Mouse (Mus musculus) forebrain, embryonic 15.5 days (tissue): ENCODE data around the gene Ntrk1. TPM values are rescaled to one million over a fixed set of nuclear protein-coding genes. Genes with fewer than 3 reads are reported as not detected.
"Not testable (repeated sequence)": the region's sequence is repeated elsewhere in the genome, so short reads cannot be mapped to it uniquely, and the experiment has no call there.

Experiments
- ATAC-seq: fragments of 200-750 bp; cut with Nextera tagmentation; replicated peaks from 2 replicates; pipeline ENCODE4 v1.8.0; 2017; ENCODE audit warnings: mild to moderate bottlenecking, moderate TSS enrichment, moderate library complexity
- H3K27ac ChIP-seq: fragments of 300-500 bp; sonication (generic); replicated peaks from 2 replicates; pipeline ENCODE4 v1.5.1; 2015; ENCODE audit warnings: mild to moderate bottlenecking, inconsistent platforms
- H3K27me3 ChIP-seq: fragments of 300-500 bp; sonication (generic); 2 replicates; pipeline ENCODE4 v1.6.1; 2015; ENCODE audit warnings: inconsistent platforms
- H3K36me3 ChIP-seq: fragments of 300-500 bp; sonication (generic); 2 replicates; pipeline ENCODE4 v1.6.1; 2015; ENCODE audit warnings: mild to moderate bottlenecking, inconsistent platforms
- H3K4me1 ChIP-seq: fragments of 300-500 bp; sonication (generic); 2 replicates; pipeline ENCODE4 v1.6.1; 2015; ENCODE audit warnings: inconsistent platforms
- H3K4me2 ChIP-seq: fragments of 300-500 bp; sonication (generic); replicated peaks from 2 replicates; pipeline ENCODE4 v1.6.1; 2015; ENCODE audit warnings: mild to moderate bottlenecking, inconsistent platforms
- H3K4me3 ChIP-seq: fragments of 300-500 bp; sonication (generic); 2 replicates; pipeline ENCODE4 v1.5.1; 2015; ENCODE audit warnings: mild to moderate bottlenecking, inconsistent platforms
- H3K9ac ChIP-seq: fragments of 300-500 bp; sonication (generic); replicated peaks from 2 replicates; pipeline ENCODE4 v1.6.1; 2015; ENCODE audit warnings: mild to moderate bottlenecking, inconsistent platforms
- H3K9me3 ChIP-seq: fragments of 300-500 bp; sonication (generic); 2 replicates; pipeline ENCODE4 v1.6.1; 2016; ENCODE audit warnings: inconsistent platforms
- WGBS: fragments of 180-500 bp; shearing (Covaris S2); methylation state at CpG from one replicate; pipeline ENCODE4 v1.1.7; 2015; ENCODE audit warnings: mixed read lengths; 5-methylcytosine and 5-hydroxymethylcytosine counted together
- polyA plus RNA-seq: library from polyadenylated mRNA; unstranded; fragments of >200 nt; fragmentation: Nextera tagmentation; extraction: Ambion mirVana; gene quantifications from 2 replicates; pipeline ENCODE4 v1.2.1, GENCODE M21; 2015

Ntrk1 gene
- polyA plus RNA-seq: 1.0 and 1.3 TPM in 2 replicates

DNA sequence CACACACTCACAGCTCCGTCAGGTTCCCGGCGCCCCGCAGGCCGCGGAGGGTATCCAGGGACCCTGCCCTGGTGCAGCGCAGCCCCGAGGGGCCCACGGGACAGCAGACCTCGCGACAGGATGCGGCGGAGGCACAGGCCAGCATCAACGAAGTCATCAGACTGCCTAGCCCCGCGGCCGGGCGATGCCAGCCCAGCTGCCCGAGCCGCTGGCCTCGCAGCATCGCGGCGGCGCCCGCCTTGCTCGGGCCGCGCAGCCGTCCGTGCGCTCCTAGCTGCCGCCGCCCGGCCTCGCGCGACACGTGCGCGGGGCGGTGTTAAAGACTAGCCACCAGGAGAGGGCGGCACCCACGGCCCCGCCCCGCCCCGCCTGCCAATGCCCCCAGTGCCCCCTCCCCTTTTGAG is at the start of gene Ntrk1:
Gene Ntrk1 (minus strand): TSS at position 241 of the 404 bp plus-strand sequence.
- 0 out of 2 replicates have a peak within 1 kb of the TSS, but pooled peaks have one; percentile 11 for H3K9ac ChIP-seq

DNA sequence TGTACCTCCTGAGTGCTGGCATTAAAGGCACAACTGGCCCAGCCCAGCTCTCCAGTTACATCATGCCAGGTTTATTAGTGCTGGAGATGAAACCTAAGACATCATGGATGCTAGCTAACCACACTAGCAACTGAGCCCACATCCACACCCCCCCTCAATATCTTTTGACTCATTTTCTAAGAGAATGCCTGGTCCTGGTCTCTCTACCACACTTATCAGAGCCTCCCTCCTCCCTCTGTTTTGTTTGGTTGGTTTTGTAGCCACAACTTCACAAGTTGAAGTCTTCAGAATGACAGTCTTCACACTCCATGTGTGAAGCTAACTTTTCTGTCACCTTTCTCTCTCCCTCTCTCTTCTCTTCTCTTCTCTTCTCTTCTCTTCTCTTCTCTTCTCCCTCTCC is 45.9 kb upstream of the Ntrk1 start:
- Histone ChIP-seq H3K27me3 (no peaks in the 10 kb centered on the region), H3K27ac (no peak overlapping the region), H3K4me1 (no peaks in the 10 kb centered on the region), H3K9ac (no peak overlapping the region), H3K4me2 (no peak overlapping the region), H3K4me3 (no peak overlapping the region), H3K36me3 (no peaks in the 10 kb centered on the region), H3K9me3 (no peaks in the 10 kb centered on the region)
- ATAC-seq: no peak

More for the DNA sequence above, at the start of gene Ntrk1:
- Histone ChIP-seq H3K9me3 (no peaks in the 10 kb centered on the region), H3K27ac (no peak within 1 kb of the TSS), H3K36me3 (no peaks in the 10 kb centered on the region), H3K4me2 (peak within 1 kb of the TSS; percentile 48), H3K27me3 (peaks cover 77% of the 10 kb centered on the region), H3K4me3 (peak within 1 kb of the TSS; percentile 33), H3K4me1 (peaks cover 19% of the 10 kb centered on the region)
- peak; percentile 49; the same call in 1 of the 2 replicates for ATAC-seq
- WGBS: under 1% methylated on average over 41 of the region's 47 CpGs

DNA sequence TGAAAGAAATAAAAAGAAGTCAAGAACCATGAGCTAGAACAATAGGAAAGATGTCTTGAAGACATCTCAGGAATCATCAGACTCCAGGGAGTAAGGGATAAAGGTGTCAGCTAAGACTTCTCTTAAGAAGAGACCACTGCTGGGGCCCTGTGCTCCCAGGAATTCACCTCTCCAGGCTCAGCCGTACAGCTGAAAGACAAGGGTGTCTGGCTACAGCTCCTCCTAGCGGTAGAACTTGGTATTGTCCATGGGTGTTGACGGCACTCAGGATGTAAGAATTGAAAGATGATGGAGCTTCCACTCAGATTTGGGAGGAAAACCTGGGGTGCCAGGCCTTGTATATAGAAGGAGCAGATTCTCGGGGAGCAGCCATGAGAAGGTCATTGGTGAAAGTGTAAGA is 43.7 kb upstream of the Ntrk1 start:
- no peaks in the 10 kb centered on the region for H3K36me3 ChIP-seq
- no peak overlapping the region for H3K4me2 ChIP-seq
- H3K9me3 ChIP-seq: no peaks in the 10 kb centered on the region
- no peak overlapping the region for H3K4me3 ChIP-seq
- 3% methylated on average over 4 of the region's 4 CpGs for WGBS
- no peak for ATAC-seq
- no peak overlapping the region for H3K27ac ChIP-seq
- no peaks in the 10 kb centered on the region for H3K27me3 ChIP-seq
- H3K9ac ChIP-seq: no peak overlapping the region
- H3K4me1 ChIP-seq: no peaks in the 10 kb centered on the region

- H3K36me3 ChIP-seq: no peaks in the 10 kb centered on the region
- no peak overlapping the region for H3K4me2 ChIP-seq
- no peaks in the 10 kb centered on the region for H3K4me1 ChIP-seq
- H3K9ac ChIP-seq: no peak overlapping the region
- no peaks in the 10 kb centered on the region for H3K9me3 ChIP-seq
- WGBS: 65% methylated on average over 5 of the region's 5 CpGs
- H3K27ac ChIP-seq: no peak overlapping the region
- ATAC-seq: no peak
- H3K4me3 ChIP-seq: no peak overlapping the region
- H3K27me3 ChIP-seq: no peaks in the 10 kb centered on the region
Observed at GRCm38 (mm10) chr3:87833482-87833881, 38.5 kb upstream of the Ntrk1 start.

DNA sequence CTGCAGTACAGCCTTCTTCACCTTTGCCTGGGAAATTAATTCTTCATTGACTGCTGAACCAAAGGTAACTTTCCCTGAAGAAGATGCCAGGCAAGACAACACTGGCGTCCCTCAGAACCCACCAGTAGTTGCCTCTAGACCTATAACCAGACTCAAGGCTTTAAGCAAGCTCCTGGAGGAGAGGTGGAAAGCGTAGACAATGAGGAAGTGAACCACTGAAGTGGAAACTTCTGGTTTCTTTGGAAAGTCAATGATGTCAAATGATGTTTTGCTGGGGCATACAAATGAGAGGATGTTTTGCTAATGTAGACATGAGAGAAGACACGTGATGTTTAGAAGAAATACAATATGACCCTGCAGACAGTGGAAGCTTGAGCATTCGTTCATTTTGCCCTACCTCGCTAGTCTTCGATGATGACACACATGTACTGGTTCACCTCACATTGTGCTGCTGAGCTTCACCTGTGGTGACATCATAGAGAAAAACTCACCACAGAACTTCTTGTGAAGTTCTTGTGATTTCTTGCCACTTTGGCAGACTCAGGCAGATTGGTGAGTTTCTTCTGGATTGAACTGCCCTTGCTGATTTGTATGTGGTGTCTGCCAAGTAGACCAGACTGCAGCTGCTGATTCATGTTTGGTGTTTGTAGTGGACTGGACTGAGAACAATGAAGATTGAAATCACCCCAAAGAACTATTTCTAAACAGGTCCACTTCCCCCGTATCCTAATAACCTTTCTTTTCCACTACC is 37.3 kb upstream of the Ntrk1 start:
- H3K9ac ChIP-seq: no peak overlapping the region
- no peak overlapping the region for H3K27ac ChIP-seq
- 86% methylated on average over 7 of the region's 7 CpGs for WGBS

DNA sequence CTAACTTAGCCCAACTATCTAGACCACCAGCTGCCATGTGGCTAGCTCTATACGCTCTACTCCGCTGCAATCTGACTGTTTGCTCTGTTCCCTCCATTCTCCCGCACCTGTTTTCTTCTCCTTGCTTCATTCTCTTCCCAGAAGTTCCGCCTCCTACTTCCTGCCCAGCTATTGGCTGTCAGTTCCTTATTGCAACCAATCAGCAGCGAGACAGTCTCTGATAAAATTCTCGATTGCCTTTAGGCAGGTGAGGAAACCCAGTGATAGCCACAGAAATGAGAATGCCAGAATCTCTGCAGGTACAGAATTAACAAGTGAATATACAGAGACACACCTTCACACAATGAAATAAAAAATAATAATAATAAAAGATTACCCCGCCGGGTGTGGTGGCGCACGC is 34.1 kb upstream of the Ntrk1 start:
- H3K4me2 ChIP-seq: no peak overlapping the region
- H3K27me3 ChIP-seq: no peaks in the 10 kb centered on the region
- no peak overlapping the region for H3K4me3 ChIP-seq
- no peaks in the 10 kb centered on the region for H3K9me3 ChIP-seq
- WGBS: 57% methylated on average over 10 of the region's 10 CpGs
- no peak for ATAC-seq
- no peak overlapping the region for H3K9ac ChIP-seq
- no peak overlapping the region for H3K27ac ChIP-seq
- H3K36me3 ChIP-seq: no peaks in the 10 kb centered on the region
- no peaks in the 10 kb centered on the region for H3K4me1 ChIP-seq

More for the DNA sequence above, 37.3 kb upstream of the Ntrk1 start:
- Histone ChIP-seq H3K36me3 (no peaks in the 10 kb centered on the region), H3K9me3 (no peaks in the 10 kb centered on the region), H3K4me2 (no peak overlapping the region), H3K4me1 (no peaks in the 10 kb centered on the region), H3K27me3 (no peaks in the 10 kb centered on the region), H3K4me3 (no peak overlapping the region)
- ATAC-seq: no peak

DNA sequence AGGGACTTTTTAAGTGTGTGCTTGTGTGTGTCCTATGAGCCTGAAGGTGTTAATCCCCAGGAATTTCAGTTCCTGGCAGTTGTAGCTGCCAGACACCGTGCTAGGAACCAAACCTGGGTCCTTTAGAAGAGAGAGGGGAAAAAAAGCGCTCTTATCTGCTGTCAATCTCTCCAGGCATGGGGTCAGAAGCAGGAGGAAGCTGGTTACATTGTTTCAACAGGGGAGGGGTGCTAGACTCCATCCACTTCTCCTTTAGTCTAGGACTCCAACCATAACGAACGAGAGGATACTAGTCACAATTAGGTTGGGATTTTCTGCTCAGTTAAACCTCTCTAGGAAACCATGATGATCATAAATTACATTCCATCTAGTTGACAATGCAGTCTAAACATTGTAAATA is 33.5 kb upstream of the Ntrk1 start:
- Histone ChIP-seq H3K4me1 (no peaks in the 10 kb centered on the region), H3K4me2 (no peak overlapping the region), H3K9me3 (no peaks in the 10 kb centered on the region), H3K4me3 (no peak overlapping the region), H3K27ac (no peak overlapping the region), H3K27me3 (no peaks in the 10 kb centered on the region), H3K9ac (no peak overlapping the region), H3K36me3 (no peaks in the 10 kb centered on the region)
- WGBS: 42% methylated on average over 4 of the region's 4 CpGs
- ATAC-seq: no peak

- H3K9ac ChIP-seq, H3K4me3 ChIP-seq, H3K36me3 ChIP-seq, H3K4me1 ChIP-seq, H3K27me3 ChIP-seq, ATAC-seq, H3K9me3 ChIP-seq, H3K27ac ChIP-seq, H3K4me2 ChIP-seq: not testable (repeated sequence)
- WGBS: 92% methylated on average over 1 of the region's 1 CpGs
Observed at GRCm38 (mm10) chr3:87824206-87824605, 29.2 kb upstream of the Ntrk1 start, which contains the start of gene Pear1. Gene Pear1, minus strand, starts transcription at chr3:87824306.

DNA sequence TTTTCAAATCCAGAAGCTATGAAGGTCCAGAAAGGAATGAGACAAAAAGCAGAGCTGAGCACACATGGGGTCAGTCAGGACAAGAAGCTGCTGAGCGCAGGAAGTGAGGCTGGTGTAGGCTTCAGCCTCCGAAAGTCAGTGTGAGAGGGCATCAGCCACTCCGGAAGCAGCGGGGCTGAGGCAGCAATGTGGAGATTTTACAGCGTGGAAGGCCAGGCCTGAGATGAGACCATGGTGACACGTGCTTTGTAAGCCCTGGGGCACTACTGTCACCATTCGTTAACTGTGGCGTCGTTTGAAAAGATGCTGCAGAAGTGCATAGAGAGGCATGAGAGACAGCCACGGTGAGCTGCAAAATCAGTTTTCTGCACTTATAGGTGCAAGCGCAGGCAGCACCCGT is 23.3 kb upstream of the Ntrk1 start:
- Histone ChIP-seq H3K9ac (no peak overlapping the region), H3K36me3 (no peaks in the 10 kb centered on the region), H3K4me2 (no peak overlapping the region), H3K9me3 (no peaks in the 10 kb centered on the region), H3K4me3 (no peak overlapping the region), H3K4me1 (no peaks in the 10 kb centered on the region), H3K27ac (no peak overlapping the region), H3K27me3 (no peaks in the 10 kb centered on the region)
- 69% methylated on average over 12 of the region's 12 CpGs for WGBS
- no peak for ATAC-seq

DNA sequence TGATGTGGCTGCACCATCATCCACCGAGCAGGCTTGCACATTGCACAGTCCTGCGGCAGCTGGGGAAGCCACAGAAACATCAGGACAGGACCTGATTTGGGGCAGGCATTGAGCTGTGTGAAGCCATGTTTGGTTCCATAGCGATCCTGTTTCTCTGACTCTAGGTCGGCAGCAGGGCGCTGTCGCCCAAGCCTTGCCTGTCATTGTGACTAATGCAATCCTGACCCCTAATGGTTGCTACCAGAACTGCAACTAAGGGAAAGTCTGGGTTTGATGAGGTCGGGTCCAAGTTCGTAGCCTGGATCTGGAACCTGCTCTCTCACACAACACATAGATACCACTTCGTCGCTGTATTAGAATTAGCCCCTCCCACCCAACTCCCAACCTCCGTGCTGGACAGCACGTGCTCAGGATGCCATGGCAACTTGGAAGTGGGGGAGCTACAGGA is 21.7 kb upstream of the Ntrk1 start:
- no peak overlapping the region; the same call in 1 of the 2 replicates for H3K4me2 ChIP-seq
- no peaks in the 10 kb centered on the region for H3K36me3 ChIP-seq
- 4% methylated on average over 12 of the region's 12 CpGs for WGBS
- H3K9ac ChIP-seq: no peak overlapping the region
- H3K4me1 ChIP-seq: no peaks in the 10 kb centered on the region
- no peak overlapping the region for H3K27ac ChIP-seq
- no peaks in the 10 kb centered on the region for H3K9me3 ChIP-seq
- peaks cover 2% of the 10 kb centered on the region; the same call in 1 of the 2 replicates for H3K27me3 ChIP-seq
- ATAC-seq: peak; percentile 60; the same call in 1 of the 2 replicates
- H3K4me3 ChIP-seq: no peak overlapping the region

- no peak overlapping the region for H3K4me3 ChIP-seq
- peaks cover 7% of the 10 kb centered on the region; the same call in 1 of the 2 replicates for H3K27me3 ChIP-seq
- H3K9me3 ChIP-seq: no peaks in the 10 kb centered on the region
- ATAC-seq: no peak
- no peak overlapping the region for H3K4me2 ChIP-seq
- no peaks in the 10 kb centered on the region for H3K4me1 ChIP-seq
- H3K9ac ChIP-seq: no peak overlapping the region
- no peaks in the 10 kb centered on the region for H3K36me3 ChIP-seq
- H3K27ac ChIP-seq: no peak overlapping the region
- 73% methylated on average over 6 of the region's 6 CpGs for WGBS
Observed at GRCm38 (mm10) chr3:87816166-87816565, 21.2 kb upstream of the Ntrk1 start.

DNA sequence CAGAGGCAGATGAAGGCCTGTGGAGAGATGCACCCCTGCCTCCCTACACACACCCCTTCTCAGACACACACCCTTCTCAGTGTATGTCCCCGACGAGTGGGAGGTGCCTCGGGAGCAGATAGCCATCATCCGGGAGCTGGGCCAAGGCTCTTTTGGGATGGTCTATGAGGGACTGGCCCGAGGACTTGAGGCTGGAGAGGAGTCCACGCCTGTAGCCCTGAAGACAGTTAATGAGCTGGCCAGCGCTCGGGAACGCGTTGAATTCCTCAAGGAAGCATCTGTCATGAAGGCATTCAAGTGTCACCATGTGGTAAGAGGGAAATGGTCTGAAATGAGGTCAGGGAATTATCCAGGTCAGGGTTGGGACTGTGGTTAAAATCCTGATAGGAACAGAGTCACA is 17.9 kb upstream of the Ntrk1 start:
- Histone ChIP-seq H3K4me2 (no peak overlapping the region), H3K4me1 (peaks cover 7% of the 10 kb centered on the region), H3K9ac (no peak overlapping the region), H3K9me3 (no peaks in the 10 kb centered on the region), H3K27ac (no peak overlapping the region), H3K27me3 (peaks cover 39% of the 10 kb centered on the region), H3K4me3 (no peak overlapping the region), H3K36me3 (no peaks in the 10 kb centered on the region)
- no peak for ATAC-seq
- 68% methylated on average over 10 of the region's 10 CpGs for WGBS

DNA sequence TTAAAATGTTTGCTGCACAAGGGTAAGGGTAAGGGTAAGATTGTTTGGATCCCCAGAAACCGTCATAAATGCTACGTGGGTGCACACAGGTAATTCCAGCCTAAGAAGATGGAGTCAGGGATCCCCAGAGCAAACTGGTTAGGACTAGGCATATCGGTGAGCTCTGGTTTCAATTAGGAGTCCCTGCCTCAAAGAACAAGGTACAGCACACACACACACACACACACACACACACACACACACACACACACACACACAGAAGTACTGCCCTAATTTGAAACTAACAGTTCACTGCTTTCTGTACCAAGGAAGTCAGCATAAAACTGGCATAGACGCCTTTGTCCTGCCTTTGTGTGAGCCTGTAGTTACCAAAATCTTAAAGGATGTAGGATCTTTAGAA is 17.5 kb upstream of the Ntrk1 start:
- Histone ChIP-seq H3K27me3 (peaks cover 43% of the 10 kb centered on the region), H3K4me1 (peaks cover 7% of the 10 kb centered on the region), H3K36me3 (no peaks in the 10 kb centered on the region), H3K9me3 (no peaks in the 10 kb centered on the region), H3K27ac (no peak overlapping the region), H3K9ac (no peak overlapping the region), H3K4me2 (no peak overlapping the region), H3K4me3 (no peak overlapping the region)
- 79% methylated on average over 4 of the region's 4 CpGs for WGBS
- ATAC-seq: no peak
